Mouse (Mus musculus) lung, adult 2 months (tissue): ENCODE results near the gene Chd2.

Experiments
- CTCF ChIP-seq: fragments of 200-500 bp; IDR thresholded peaks from 2 replicates; pipeline ENCODE4 v1.5.1; 2011; ENCODE audit warnings: mild to moderate bottlenecking, low read length, control low read depth; ENCODE audit not compliant: insufficient read depth
- POLR2A ChIP-seq: fragments of 200-500 bp; IDR thresholded peaks from 2 replicates; pipeline ENCODE4 v1.6.1; 2011; ENCODE audit warnings: low read depth, mild to moderate bottlenecking, control low read depth, low read length, borderline replicate concordance; ENCODE audit errors: extremely low read depth

DNA sequence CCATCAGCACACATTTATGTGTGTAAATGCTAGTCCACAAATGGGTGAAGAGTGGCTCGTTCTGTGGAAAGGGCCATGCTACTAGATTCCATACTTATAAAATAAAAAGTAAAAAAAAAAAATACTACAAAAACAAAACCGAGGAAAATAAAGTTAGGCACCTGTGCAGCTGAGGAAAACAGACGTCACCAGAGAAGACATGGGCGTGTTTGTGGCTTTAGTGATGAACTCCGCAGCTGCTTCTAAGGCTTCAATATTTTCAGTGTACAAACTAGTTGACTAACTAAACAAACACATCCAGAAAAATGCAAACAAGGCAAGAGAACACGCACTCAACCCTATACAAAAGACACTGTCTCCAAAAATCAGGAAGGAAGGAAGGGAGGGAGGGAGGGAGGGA is 18.4 kb downstream of the Chd2 start:
- no peak for TF ChIP-seq POLR2A
- no peak for TF ChIP-seq CTCF
